32 mouse cellular contexts compared by ENCODE assay signal in genomic region chr2:97437767-97438166, GRCm38 (mm10).
A peak's percentile ranks its signal among the peaks of the same experiment; 100 is the strongest.
DNase-seq lines count a peak whose midpoint lies in the region; ATAC-seq and TF ChIP-seq lines count a peak whose summit lies in the region.
"Had no signal": no experiment of that assay in that cellular context is flagged by ENCODE, and none has a peak within 500 bp of the region (broad histone marks: within the 10 kb centered on the region; RNA-seq: fewer than 3 reads in every experiment).

No protein-coding gene starts in this region.

- no peak overlapping the region for H3K27ac ChIP-seq in heart, embryonic 11.5 days (ENCODE audit: low read depth, low read length)
- H3K27ac ChIP-seq: embryonic facial prominence, embryonic 12.5 days; embryonic facial prominence, embryonic 15.5 days; forebrain, embryonic 10.5 days; forebrain, embryonic 13.5 days; gastrocnemius, adult 2 months; heart, embryonic 13.5 days; hindbrain, embryonic 14.5 days; hindbrain, postnatal 0 days had no signal

- no peak overlapping the region for H3K9ac ChIP-seq in heart, embryonic 11.5 days (ENCODE audit: low read depth, low read length)
- H3K9ac ChIP-seq: embryonic facial prominence, embryonic 12.5 days; embryonic facial prominence, embryonic 15.5 days; forebrain, embryonic 13.5 days; forebrain, postnatal 0 days; heart, embryonic 13.5 days; hindbrain, embryonic 14.5 days had no signal

- H3K36me3 ChIP-seq in C2C12 (ENCODE audit: control insufficient read depth, insufficient read depth) (no peaks in the 10 kb centered on the region), myocyte (ENCODE audit: control insufficient read depth, insufficient read depth) (no peaks in the 10 kb centered on the region)
- no peaks in the 10 kb centered on the region for H3K36me3 ChIP-seq in heart, embryonic 11.5 days (ENCODE audit: control insufficient read depth, insufficient read depth, low read length)
- H3K36me3 ChIP-seq: embryonic facial prominence, embryonic 12.5 days; embryonic facial prominence, embryonic 15.5 days; forebrain, embryonic 10.5 days; G1E; heart, embryonic 13.5 days had no signal

- H3K79me2 ChIP-seq in C2C12 (ENCODE audit: control insufficient read depth, insufficient read depth) (no peaks in the 10 kb centered on the region), myocyte (ENCODE audit: control insufficient read depth, insufficient read depth) (no peaks in the 10 kb centered on the region)

- no peaks in the 10 kb centered on the region for H3K27me3 ChIP-seq in C2C12 (ENCODE audit: control insufficient read depth, insufficient read depth, insufficient read length)
- no peaks in the 10 kb centered on the region for H3K27me3 ChIP-seq in myocyte (ENCODE audit: control insufficient read depth, insufficient read depth, insufficient read length)
- H3K27me3 ChIP-seq in heart, embryonic 11.5 days (ENCODE audit: control insufficient read depth, insufficient read depth, low read length), result no peaks in the 10 kb centered on the region
- H3K27me3 ChIP-seq: CH12.LX; embryonic facial prominence, embryonic 12.5 days; embryonic facial prominence, embryonic 15.5 days; forebrain, embryonic 13.5 days; heart, embryonic 13.5 days had no signal

- H3K4me2 ChIP-seq in myocyte (ENCODE audit: low read depth), result peak overlapping the region; percentile 40
- no peak overlapping the region for H3K4me2 ChIP-seq in heart, embryonic 11.5 days
- H3K4me2 ChIP-seq: embryonic facial prominence, embryonic 12.5 days; embryonic facial prominence, embryonic 15.5 days; forebrain, embryonic 13.5 days; heart, embryonic 13.5 days; hindbrain, embryonic 14.5 days had no signal

- TF ChIP-seq CTCF in C2C12 (IDR thresholded peaks at IDR 0.05; ENCODE audit: control insufficient read depth, insufficient read depth, insufficient read length), result no peak

- H3K4me3 ChIP-seq in C2C12 (ENCODE audit: insufficient read depth, poor library complexity, severe bottlenecking) (no peak overlapping the region), myocyte (no peak overlapping the region)
- no peak overlapping the region for H3K4me3 ChIP-seq in heart, embryonic 11.5 days (ENCODE audit: low read depth, low read length)
- H3K4me3 ChIP-seq: embryonic facial prominence, embryonic 12.5 days; embryonic facial prominence, embryonic 15.5 days; erythroblast, embryonic 14.5 days; forebrain, embryonic 10.5 days; forebrain, embryonic 13.5 days; gastrocnemius, adult 2 months; heart, embryonic 13.5 days had no signal

- no peak for TF ChIP-seq POLR2A in myocyte (IDR thresholded peaks at IDR 0.05; ENCODE audit: insufficient read length, low read depth)

- no peak overlapping the region for H3ac ChIP-seq in C2C12 (ENCODE audit: control insufficient read depth, insufficient read length, low read depth)
- H3ac ChIP-seq in myocyte (ENCODE audit: control insufficient read depth, insufficient read length), result no peak overlapping the region

- H3K79me3 ChIP-seq in C2C12 (ENCODE audit: low read depth), result no peaks in the 10 kb centered on the region

- ATAC-seq in heart, embryonic 11.5 days (replicated peaks; ENCODE audit: insufficient number of reproducible peaks, low FRiP score, low TSS enrichment), result no peak
- ATAC-seq: forebrain, embryonic 13.5 days; forebrain, postnatal 0 days; hindbrain, postnatal 0 days; inflammation-experienced regulatory T-cells, adult 6 months; intestine, embryonic 16.5 days had no signal

- no peaks in the 10 kb centered on the region for H3K4me1 ChIP-seq in heart, embryonic 11.5 days (ENCODE audit: control insufficient read depth, insufficient read depth, low read length)
- H3K4me1 ChIP-seq: embryonic facial prominence, embryonic 12.5 days; embryonic facial prominence, embryonic 15.5 days; forebrain, embryonic 10.5 days; forebrain, embryonic 13.5 days; heart, embryonic 13.5 days had no signal

- H3K9me3 ChIP-seq in heart, embryonic 11.5 days (replicated peaks; ENCODE audit: control insufficient read depth, low read length), result no peaks in the 10 kb centered on the region
- H3K9me3 ChIP-seq: embryonic facial prominence, embryonic 12.5 days; embryonic facial prominence, embryonic 15.5 days; forebrain, embryonic 10.5 days; forebrain, embryonic 13.5 days; heart, embryonic 13.5 days had no signal

- DNase-seq in adrenal gland, adult 2 months, result peak; percentile 4
- no peak for DNase-seq in adrenal gland, postnatal 10 days
- peak; percentile 41 for DNase-seq in brain, adult 2 months (ENCODE audit: low read depth, low spot score)
- no peak for DNase-seq in layer of hippocampus, adult 9-11 months
- no peak for DNase-seq in thymus, postnatal 10 days (ENCODE audit: low spot score in 2 of 2)
- DNase-seq: adrenal gland, adult 8-10 months; adrenal gland, postnatal 36 days; cerebellum, adult 11 months; cerebellum, adult 2 months; cerebellum, adult 9-11 months; cerebellum, postnatal 25 days; forebrain, postnatal 0 days; gastrocnemius, adult 2 months; gastrocnemius, postnatal 14 days; heart, adult 11 months; heart, postnatal 14 days; heart, postnatal 4 days had no signal

TF ChIP-seq in C2C12, 6 proteins besides CTCF, POLR2A, EP300 and RAD21:
- no peak for TF ChIP-seq MYOG (IDR thresholded peaks at IDR 0.05; ENCODE audit: control insufficient read depth, extremely low read depth, insufficient read length)
- no peak for TF ChIP-seq CEBPB (IDR thresholded peaks at IDR 0.05; ENCODE audit: low read depth)
- no peak for TF ChIP-seq USF1 (IDR thresholded peaks at IDR 0.05; ENCODE audit: low read depth)
- TF ChIP-seq MYOD1 (IDR thresholded peaks at IDR 0.05; ENCODE audit: control insufficient read depth, insufficient read length, low read depth), result peak; percentile 44
- TF ChIP-seq MAX (IDR thresholded peaks at IDR 0.05), result peak; percentile 67
- TF ChIP-seq FOSL1 (IDR thresholded peaks at IDR 0.05; ENCODE audit: insufficient read depth, low read length, poor library complexity, severe bottlenecking), result peak; percentile 96

TF ChIP-seq in myocyte, 11 proteins besides CTCF, POLR2A, EP300 and RAD21:
- no peak for TF ChIP-seq SRF (IDR thresholded peaks at IDR 0.05; ENCODE audit: control insufficient read depth, insufficient read length, low read depth)
- TF ChIP-seq TCF3 (IDR thresholded peaks at IDR 0.05; ENCODE audit: insufficient read length, low read depth), result peak; percentile 2

Comparison
In these comparisons a context has a peak if more than half of its experiments do, and no peak if none do; other contexts are left out.
1. DNase-seq: peak in adrenal gland, adult 2 months (single experiment) and brain, adult 2 months (single experiment); none in adrenal gland, postnatal 10 days (single experiment), layer of hippocampus, adult 9-11 months (single experiment) and thymus, postnatal 10 days (0 of 2).